Mouse (Mus musculus) sigmoid colon, adult 10 weeks (tissue): Measurements from ENCODE around the gene Wdr31. TPM values are rescaled to one million over a fixed set of nuclear protein-coding genes. Genes with fewer than 3 reads are reported as not detected.

Source experiments
- polyA plus RNA-seq: library from polyadenylated mRNA; stranded (reverse); fragments of 350-450 nt; fragmentation: Illumina TruSeq; extraction: RNeasy Lipid Tissue Mini Kit (QIAGEN cat#74804); gene quantifications from one replicate; pipeline ENCODE4 v1.2.3, GENCODE M21; 2014; ENCODE audit warnings: low read depth, low replicate concordance

Wdr31 gene
- 1.4 TPM for polyA plus RNA-seq

GRCm38 (mm10) chr4:62470598-62471051 is at the start of gene Wdr31:
Gene Wdr31, minus strand, starts transcription at chr4:62470896.

DNA sequence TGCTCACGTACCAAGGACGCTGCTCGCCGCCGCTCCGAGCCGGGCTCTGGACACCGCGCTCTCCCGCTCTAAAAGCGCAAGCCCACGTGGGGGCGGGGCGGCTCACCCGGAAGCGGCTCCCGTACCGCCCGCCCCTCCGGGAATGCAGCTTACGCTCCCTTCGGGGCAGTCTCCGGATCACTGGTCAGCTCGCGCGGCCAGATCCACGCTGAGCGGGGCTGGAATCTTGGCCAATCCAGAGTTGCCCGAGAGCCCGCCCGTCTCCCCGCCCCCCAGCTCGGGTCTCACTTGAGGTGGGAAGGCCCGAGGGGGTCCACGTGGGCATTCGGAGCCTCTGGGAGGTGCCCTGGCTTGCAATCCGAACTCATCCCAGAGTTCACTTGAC is 49.1 kb upstream of the Wdr31 start, which contains the start of gene Alad:
Alad (minus strand) TSS at position 70 of the 385 bp plus-strand sequence.

DNA sequence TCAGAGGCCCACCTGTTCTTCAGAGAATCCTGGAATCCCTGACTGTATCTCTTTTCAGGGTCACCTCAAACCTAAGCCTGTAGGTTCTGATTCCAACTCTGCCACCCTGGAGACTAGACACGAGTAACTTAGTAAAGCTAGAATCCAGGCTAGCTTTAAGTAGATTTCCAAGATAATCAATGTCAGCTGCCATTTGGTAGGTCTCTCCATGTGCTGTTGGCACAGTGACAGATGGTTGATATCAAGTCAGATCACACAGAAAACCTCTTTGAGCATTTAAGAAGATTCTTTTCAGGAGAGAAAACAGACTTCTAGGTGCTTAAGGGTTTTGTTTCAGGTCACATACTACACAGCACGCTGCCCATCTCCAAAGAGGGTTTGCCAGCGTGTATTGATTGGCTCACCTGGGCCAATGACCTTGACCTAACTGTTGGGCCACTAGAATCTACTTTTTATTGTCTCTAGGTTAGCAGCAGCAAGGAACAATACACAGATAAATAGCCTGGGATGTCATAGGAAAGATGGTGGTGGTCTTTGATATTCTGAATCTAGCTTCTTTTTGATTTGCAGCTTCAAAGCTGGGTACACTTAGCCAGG is 32.8 kb upstream of the Wdr31 start, which contains the start of gene Hdhd3:
Hdhd3 (minus strand) TSS at position 94 of the 597 bp plus-strand sequence.

DNA sequence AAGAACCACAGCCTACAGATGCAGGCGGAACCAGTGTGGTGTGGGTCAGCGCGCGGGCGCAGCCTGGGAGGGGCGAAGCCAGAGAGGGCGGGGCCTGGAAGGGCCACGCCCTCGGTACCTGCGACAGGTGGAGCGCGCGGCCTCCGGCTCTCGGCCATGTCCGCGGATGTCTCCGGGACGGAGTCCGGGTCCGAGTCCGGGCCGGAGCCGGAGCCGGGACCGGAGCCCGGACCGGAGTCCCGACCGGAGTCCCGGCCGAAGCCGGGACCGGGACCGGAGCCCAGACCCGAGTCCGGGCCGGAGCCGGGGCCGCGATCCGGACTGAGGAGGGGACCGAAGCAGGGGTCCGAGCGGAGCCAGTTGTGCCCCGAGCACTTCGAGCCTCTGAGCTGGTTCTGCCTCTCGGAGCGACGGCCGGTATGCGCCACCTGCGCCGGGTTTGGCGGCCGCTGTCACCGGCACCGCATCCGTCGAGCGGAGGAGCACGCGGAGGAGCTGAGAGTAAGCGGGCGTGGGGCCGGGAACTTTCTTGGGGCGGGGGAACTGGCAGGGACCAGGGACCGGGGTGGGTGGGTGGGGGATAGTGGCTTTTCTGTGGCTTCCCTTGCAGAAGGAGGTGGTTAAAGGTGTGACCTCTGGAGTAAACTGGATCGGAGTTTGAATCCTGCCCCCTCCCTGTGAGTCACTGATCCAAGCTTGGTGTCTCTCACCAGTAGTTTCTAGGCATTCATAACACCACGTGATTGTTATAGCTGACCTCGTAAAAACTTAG is 9.4 kb upstream of the Wdr31 start, which contains the start of gene Bspry:
Bspry (plus strand) TSS at position 117 of the 772 bp plus-strand sequence.

GRCm38 (mm10) chr4:62435081-62435480 is 35.6 kb downstream of the Wdr31 start, which contains the start of gene Rnf183:
Gene Rnf183, minus strand, starts transcription at chr4:62435252.

GRCm38 (mm10) chr4:62408601-62409282 is 62.0 kb downstream of the Wdr31 start, which contains the start of the genes Cdc26 and Prpf4:
Gene Cdc26, minus strand, starts transcription at chr4:62408642.
Gene Prpf4, plus strand, starts transcription at chr4:62408797.

Other genes with a start within 250 kb of the Wdr31 start
- gene Zfp37, start 239.8 kb downstream of the Wdr31 start, polyA plus RNA-seq, result 43.4 TPM
- 8.1 TPM for gene Slc31a2, start 208.3 kb downstream of the Wdr31 start, polyA plus RNA-seq
- 19.7 TPM for gene Fkbp15, start 110.3 kb downstream of the Wdr31 start, polyA plus RNA-seq
- gene Slc31a1, start 110.2 kb downstream of the Wdr31 start, polyA plus RNA-seq, result 274 TPM
- gene Cdc26, start 62.3 kb downstream of the Wdr31 start, polyA plus RNA-seq, result 59.5 TPM
- gene Prpf4, start 62.1 kb downstream of the Wdr31 start, polyA plus RNA-seq, result 8.2 TPM
- not detected for gene Rnf183, start 35.6 kb downstream of the Wdr31 start, polyA plus RNA-seq
- 17.8 TPM for gene Bspry, start 9.2 kb upstream of the Wdr31 start, polyA plus RNA-seq
- gene Hdhd3, start 32.6 kb upstream of the Wdr31 start, polyA plus RNA-seq, result not detected
- 0.88 TPM for gene Alad, start 49.0 kb upstream of the Wdr31 start, polyA plus RNA-seq
- gene Pole3, start 54.2 kb upstream of the Wdr31 start, polyA plus RNA-seq, result 29.6 TPM
- gene 4933430I17Rik, start 54.5 kb upstream of the Wdr31 start, polyA plus RNA-seq, result 0.32 TPM
- gene Rgs3, start 89.0 kb upstream of the Wdr31 start, polyA plus RNA-seq, result 4.2 TPM